Comparison of ENCODE assay signal across 24 mouse cellular contexts in genomic region chr3:95287541-95287940, GRCm38 (mm10). TPM values are rescaled to one million over a fixed set of nuclear protein-coding genes. Genes with fewer than 3 reads are reported as not detected.
"Had no signal": no experiment of that assay in that cellular context is flagged by ENCODE, and none has a peak within 500 bp of the region (broad histone marks: within the 10 kb centered on the region; RNA-seq: fewer than 3 reads in every experiment).

No protein-coding gene starts in this region.

- H3K27ac ChIP-seq: intestine, embryonic 15.5 days; limb, embryonic 12.5 days; limb, embryonic 15.5 days; liver, embryonic 15.5 days; midbrain, embryonic 10.5 days; midbrain, embryonic 13.5 days; neural tube, embryonic 13.5 days; stomach, embryonic 15.5 days had no signal

- DNase-seq: kidney, adult 8-10 months; left cerebral cortex, postnatal 4 days; lung, adult 2 months; retina, postnatal 1 day; right cerebral cortex, postnatal 25 days; spleen, adult 18-20 months; thymus, adult 18-20 months; thymus, postnatal 36 days had no signal

- H3K27me3 ChIP-seq: intestine, embryonic 15.5 days; limb, embryonic 12.5 days; limb, embryonic 15.5 days; liver, embryonic 15.5 days; midbrain, embryonic 13.5 days; neural tube, embryonic 13.5 days; stomach, embryonic 15.5 days had no signal

- H3K4me2 ChIP-seq: intestine, embryonic 15.5 days; limb, embryonic 12.5 days; limb, embryonic 15.5 days; liver, embryonic 11.5 days; liver, embryonic 15.5 days; midbrain, embryonic 13.5 days; neural tube, embryonic 13.5 days; stomach, embryonic 15.5 days had no signal

- ATAC-seq: hindbrain, embryonic 16.5 days; intestine, embryonic 15.5 days; lung, postnatal 0 days; midbrain, embryonic 13.5 days; midbrain, embryonic 16.5 days had no signal

- H3K9ac ChIP-seq: intestine, embryonic 15.5 days; limb, embryonic 12.5 days; limb, embryonic 15.5 days; liver, embryonic 15.5 days; midbrain, embryonic 13.5 days; neural tube, embryonic 13.5 days; stomach, embryonic 15.5 days had no signal

- H3K4me3 ChIP-seq: intestine, embryonic 15.5 days; limb, embryonic 12.5 days; limb, embryonic 15.5 days; liver, embryonic 15.5 days; midbrain, embryonic 10.5 days; midbrain, embryonic 13.5 days; myocyte; neural tube, embryonic 13.5 days; stomach, embryonic 15.5 days had no signal

- H3K9me3 ChIP-seq: intestine, embryonic 15.5 days; limb, embryonic 12.5 days; limb, embryonic 15.5 days; liver, embryonic 15.5 days; midbrain, embryonic 10.5 days; midbrain, embryonic 13.5 days; neural tube, embryonic 13.5 days; stomach, embryonic 15.5 days had no signal

RNA-seq across cellular contexts. Expression of gene Bnipl, which starts 36.5 kb away (rescaled TPM):
- total RNA-seq: megakaryocyte progenitor cell, adult 5-6 weeks; monocyte, adult 5-6 weeks; neutrophil, adult 5-6 weeks had no signal
- polyA plus RNA-seq: hindbrain, embryonic 16.5 days; liver, embryonic 15.5 days; midbrain, embryonic 16.5 days; neural tube, embryonic 13.5 days had no signal
